Mouse (Mus musculus) thymus, postnatal 0 days (tissue): ENCODE measurements around the gene Klf7. TPM values are rescaled to one million over a fixed set of nuclear protein-coding genes. Genes with fewer than 3 reads are reported as not detected.

ENCODE experiments used
- DNase-seq: peaks from one replicate; pipeline ENCODE4 v3.0.0-alpha.2; 2015; ENCODE audit warnings: low spot score
- microRNA-seq: library from miRNA; unstranded; fragments of <30 nt; microRNA quantifications from one replicate; pipeline ENCODE4, GENCODE M21; 2016; ENCODE audit warnings: borderline number of aligned reads
- polyA plus RNA-seq: library from polyadenylated mRNA; unstranded; fragments of >200 nt; fragmentation: Nextera tagmentation; extraction: Ambion mirVana; gene quantifications from 2 replicates; pipeline ENCODE4 v1.2.1, GENCODE M21; 2015

The Klf7 gene
- polyA plus RNA-seq, 1 experiment from 2014 or later = 31.2 TPM

DNA sequence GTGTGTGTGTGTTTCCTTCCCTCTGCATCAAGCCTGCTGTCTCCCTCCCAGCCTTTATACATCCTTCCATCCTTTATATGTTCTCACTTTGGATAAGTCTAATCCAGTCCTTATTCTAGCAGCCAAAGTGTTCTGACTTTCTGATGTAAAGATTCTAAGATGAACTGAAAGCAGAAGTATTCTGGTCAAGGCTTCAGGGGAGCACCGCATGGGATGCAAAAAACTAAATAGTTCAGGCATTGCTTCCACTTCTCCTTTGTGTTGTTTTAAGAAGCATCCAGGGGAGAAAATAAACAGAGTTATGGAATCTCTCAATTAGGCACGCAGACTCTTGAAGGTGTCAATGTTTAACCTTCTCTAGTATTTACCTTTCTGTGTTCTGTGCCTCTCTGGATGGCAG lies 141.3 kb downstream of the Klf7 start:
- DNase-seq = no peak

Small RNA genes within 50 kb of the gene (microRNA-seq; reads per million reads assigned to microRNA genes)
- 2.5 reads per million for gene Mir6899
